Mouse (Mus musculus): ENCODE results near the gene Zfp420.

Zfp420 gene

DNA sequence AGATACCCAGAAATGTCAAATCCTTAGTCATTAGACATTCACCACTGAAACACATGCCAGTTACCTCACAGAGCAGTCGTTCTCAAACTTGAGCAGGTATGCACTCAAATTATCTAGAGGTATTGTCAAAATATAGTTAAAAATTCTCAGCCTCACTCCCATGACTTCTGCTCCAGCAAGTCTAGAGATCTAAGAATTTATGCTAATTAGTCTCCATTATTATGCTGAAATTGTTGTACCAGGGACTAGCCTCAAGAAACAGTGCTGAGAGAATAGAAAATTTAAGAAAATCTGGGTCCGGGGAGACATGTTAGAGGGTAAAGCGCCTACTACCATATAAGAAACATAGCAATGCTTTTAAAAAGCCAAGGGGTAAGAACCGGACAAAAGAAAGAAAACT lies 44.3 kb downstream of the Zfp420 start:
- no peak for DNase-seq

- peak; percentile 62 for DNase-seq
Observed at GRCm38 (mm10) chr7:29905966-29906681, 46.3 kb downstream of the Zfp420 start, which contains the start of gene Zfp27. Gene Zfp27 (minus strand): TSS chr7:29906572.

DNA sequence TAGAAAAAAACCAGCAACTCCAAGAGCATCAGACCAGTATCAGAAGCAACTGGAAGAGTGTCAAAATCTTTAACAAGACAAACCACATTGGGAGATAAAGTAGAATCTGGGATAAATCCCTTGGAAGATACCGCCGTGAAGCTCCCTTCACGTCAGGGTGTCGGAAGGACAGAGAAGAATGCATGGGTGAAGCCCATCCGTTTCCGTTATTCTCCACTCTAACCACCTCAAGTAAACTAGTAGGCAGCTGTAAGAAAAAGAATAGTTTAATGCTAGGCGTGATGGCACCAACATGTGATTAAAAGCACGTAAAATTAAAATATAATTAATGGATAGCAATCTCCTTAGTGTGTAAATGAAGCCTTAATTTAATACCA lies 46.9 kb downstream of the Zfp420 start:
- DNase-seq, result peak; percentile 8

- no peak for DNase-seq
Observed at GRCm38 (mm10) chr7:29907206-29907605, 47.4 kb downstream of the Zfp420 start.

- peak; percentile 84 for DNase-seq
Observed at GRCm38 (mm10) chr7:29908130-29908950, 48.6 kb downstream of the Zfp420 start, which contains the start of gene Zfp383. Gene Zfp383 (plus strand): TSS chr7:29908223.

- DNase-seq, result no peak
Observed at GRCm38 (mm10) chr7:29910252-29910651, 50.5 kb downstream of the Zfp420 start.

DNA sequence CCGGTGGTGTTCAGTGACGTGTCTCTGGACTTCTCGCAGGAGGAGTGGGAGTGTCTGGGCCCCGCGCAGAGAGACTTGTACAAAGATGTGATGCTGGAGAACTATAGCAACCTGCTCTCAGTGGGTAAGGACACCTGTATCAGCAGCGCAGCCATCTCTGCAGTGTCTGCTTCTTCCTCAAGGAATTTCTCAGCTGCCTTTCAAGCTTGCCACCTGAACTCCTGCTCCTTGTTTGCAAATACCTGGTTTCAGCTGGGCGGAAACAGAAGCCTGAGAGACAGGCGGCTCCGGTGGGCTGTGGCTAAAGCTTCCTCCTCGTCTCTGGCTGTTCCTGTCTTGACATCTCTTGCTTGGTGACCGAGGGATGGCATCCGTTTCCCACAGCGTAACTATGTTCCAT lies 52.4 kb downstream of the Zfp420 start:
- DNase-seq, result no peak

- no peak for DNase-seq
Observed at GRCm38 (mm10) chr7:29917371-29918061, 57.7 kb downstream of the Zfp420 start.

- no peak for DNase-seq
Observed at GRCm38 (mm10) chr7:29918062-29918453, 58.3 kb downstream of the Zfp420 start.

DNA sequence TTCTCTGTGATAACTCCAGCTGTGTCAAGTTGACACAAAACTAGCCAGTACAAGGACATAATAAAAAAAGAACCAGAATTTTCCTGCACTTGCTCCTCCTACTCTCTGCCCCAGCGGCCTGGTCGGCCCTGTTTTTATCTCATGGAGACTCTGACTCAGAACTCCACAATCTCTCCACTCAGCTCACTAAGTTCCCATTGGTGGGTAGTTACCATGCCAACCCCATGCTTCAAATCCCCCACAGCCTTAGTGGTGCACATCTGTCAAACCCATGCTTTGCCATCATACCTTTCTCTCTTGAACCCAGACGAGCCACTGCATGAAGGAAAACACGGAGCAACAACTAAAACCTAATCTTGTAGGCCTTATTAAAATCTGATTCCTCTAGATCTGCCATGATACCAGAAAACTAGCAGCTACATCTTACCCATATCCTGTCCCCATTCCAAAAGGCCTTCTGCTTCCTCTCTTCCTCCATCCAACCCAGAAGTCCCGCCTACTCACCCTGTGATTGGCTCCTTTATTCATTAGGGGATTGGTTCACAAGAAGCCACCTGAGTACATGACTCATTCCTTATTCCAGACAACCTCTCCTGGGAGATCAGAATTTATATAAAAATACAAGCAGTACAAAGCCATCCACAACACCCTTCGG lies 61.8 kb downstream of the Zfp420 start:
- DNase-seq, result no peak

DNA sequence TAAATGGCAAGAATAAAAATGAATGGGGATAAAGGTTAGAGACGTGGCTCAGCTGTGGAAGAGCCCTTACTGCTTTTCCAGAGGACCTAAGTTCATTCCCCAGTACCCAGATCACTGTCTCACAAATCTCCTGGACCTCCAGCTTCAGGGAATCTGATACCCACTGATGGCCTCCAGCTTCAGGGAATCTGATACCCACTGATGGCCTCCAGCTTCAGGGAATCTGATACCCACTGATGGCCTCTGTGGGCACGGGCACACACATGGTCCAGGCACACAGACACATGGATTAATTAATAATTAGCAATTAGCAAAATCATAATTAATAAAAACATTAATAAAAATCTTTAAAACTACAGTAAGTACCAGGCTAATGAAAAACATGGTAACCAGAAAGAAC lies 63.0 kb downstream of the Zfp420 start:
- DNase-seq, result no peak

Data from thymus, postnatal 14 days (tissue).